Mouse (Mus musculus): ENCODE data around the gene 1700013G24Rik. TPM values are rescaled to one million over a fixed set of nuclear protein-coding genes. Genes with fewer than 3 reads are reported as not detected.

1700013G24Rik gene
- total RNA-seq, 1 experiment from 2014 or later = not detected

GRCm38 (mm10) chr4:137489996-137490395, 36.9 kb downstream of the 1700013G24Rik start:
- ATAC-seq (replicated peaks; ENCODE audit: low read depth, poor library complexity, severe bottlenecking) = no peak; the same call in 1 of the 2 replicates

GRCm38 (mm10) chr4:137492563-137492962, 39.5 kb downstream of the 1700013G24Rik start:
- no peak for ATAC-seq (replicated peaks; ENCODE audit: low read depth, poor library complexity, severe bottlenecking)

GRCm38 (mm10) chr4:137493187-137493586, 40.1 kb downstream of the 1700013G24Rik start:
- no peak for ATAC-seq (replicated peaks; ENCODE audit: low read depth, poor library complexity, severe bottlenecking)

- no peak for ATAC-seq (replicated peaks; ENCODE audit: low read depth, poor library complexity, severe bottlenecking)
Measured at GRCm38 (mm10) chr4:137494751-137495500, 41.8 kb downstream of the 1700013G24Rik start.

- no peak for ATAC-seq (replicated peaks; ENCODE audit: low read depth, poor library complexity, severe bottlenecking)
Measured at GRCm38 (mm10) chr4:137495501-137496100, 42.5 kb downstream of the 1700013G24Rik start.

- ATAC-seq (replicated peaks; ENCODE audit: low read depth, poor library complexity, severe bottlenecking) = no peak
Measured at GRCm38 (mm10) chr4:137497367-137497766, 44.3 kb downstream of the 1700013G24Rik start.

GRCm38 (mm10) chr4:137497892-137498722, 45.0 kb downstream of the 1700013G24Rik start:
- no peak for ATAC-seq (replicated peaks; ENCODE audit: low read depth, poor library complexity, severe bottlenecking)

- no peak for ATAC-seq (replicated peaks; ENCODE audit: low read depth, poor library complexity, severe bottlenecking)
Measured at GRCm38 (mm10) chr4:137498882-137499583, 45.9 kb downstream of the 1700013G24Rik start.

GRCm38 (mm10) chr4:137500149-137500548, 47.1 kb downstream of the 1700013G24Rik start:
- no peak for ATAC-seq (replicated peaks; ENCODE audit: low read depth, poor library complexity, severe bottlenecking)

- no peak for ATAC-seq (replicated peaks; ENCODE audit: low read depth, poor library complexity, severe bottlenecking)
Measured at GRCm38 (mm10) chr4:137500953-137501352, 47.9 kb downstream of the 1700013G24Rik start.

GRCm38 (mm10) chr4:137502183-137502582, 49.1 kb downstream of the 1700013G24Rik start:
- ATAC-seq (replicated peaks; ENCODE audit: low read depth, poor library complexity, severe bottlenecking) = no peak

GRCm38 (mm10) chr4:137502801-137503200, 49.7 kb downstream of the 1700013G24Rik start:
- no peak for ATAC-seq (replicated peaks; ENCODE audit: low read depth, poor library complexity, severe bottlenecking)

- no peak for ATAC-seq (replicated peaks; ENCODE audit: low read depth, poor library complexity, severe bottlenecking)
Measured at GRCm38 (mm10) chr4:137503509-137503971, 50.5 kb downstream of the 1700013G24Rik start.

Other genes starting within 250 kb of the 1700013G24Rik start
- not detected in 2 replicates for gene Wnt4, start 175.8 kb upstream of the 1700013G24Rik start, total RNA-seq (2017)
- gene Cdc42, start 95.6 kb upstream of the 1700013G24Rik start, total RNA-seq (2017) = 481 and 507 TPM in 2 replicates
- not detected in 2 replicates for gene Cela3a, start 43.5 kb upstream of the 1700013G24Rik start, total RNA-seq (2017)
- gene Cela3b, start 22.7 kb upstream of the 1700013G24Rik start, total RNA-seq (2017) = not detected in 2 replicates
- gene Hspg2, start 15.5 kb downstream of the 1700013G24Rik start, total RNA-seq (2017) = under 0.01 TPM in 1 of 2 replicates, not detected in the other
- not detected in 2 replicates for gene Ldlrad2, start 121.3 kb downstream of the 1700013G24Rik start, total RNA-seq (2017)
- 150 and 164 TPM in 2 replicates for gene Usp48, start 140.5 kb downstream of the 1700013G24Rik start, total RNA-seq (2017)
- 0.09 and 1.4 TPM in 2 replicates for gene Rap1gap, start 211.4 kb downstream of the 1700013G24Rik start, total RNA-seq (2017)

All from common myeloid progenitor, adult 5-6 weeks (primary cell).